Mouse (Mus musculus) testis, postnatal 14 days (tissue): ENCODE results near the gene Zfp335.
"Not testable (repeated sequence)": the region's sequence is repeated elsewhere in the genome, so short reads cannot be mapped to it uniquely, and the experiment has no call there.

Experiments used
- DNase-seq: peaks from one replicate; pipeline ENCODE4 v3.0.0; 2021; ENCODE audit warnings: low spot score

Gene Zfp335

DNA sequence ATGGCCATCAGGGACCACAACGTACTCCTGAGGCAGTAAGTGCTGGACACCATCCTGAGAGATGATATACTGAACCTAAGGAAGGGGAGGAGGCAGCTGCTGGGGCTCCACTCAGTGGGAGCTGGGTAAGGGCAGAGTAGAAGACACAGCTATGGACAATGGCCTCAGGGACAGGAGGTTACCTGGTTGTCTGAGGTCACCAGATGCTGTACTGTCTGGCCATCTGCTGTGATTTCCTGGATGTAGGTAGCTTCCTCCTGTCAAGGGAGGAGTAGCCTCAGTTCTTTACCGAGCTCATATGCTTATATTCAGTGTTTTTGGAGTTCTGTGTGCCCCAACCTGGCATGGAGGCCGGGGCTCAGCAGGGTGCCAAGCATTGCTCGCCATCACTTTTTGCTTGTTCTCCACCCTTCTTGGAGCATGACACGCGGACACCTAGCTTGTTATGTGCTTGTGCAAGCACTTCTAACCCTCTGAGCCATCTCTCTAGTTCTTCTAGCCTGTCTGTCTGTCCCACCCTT is 18.8 kb downstream of the Zfp335 start:
- DNase-seq, result no peak

DNA sequence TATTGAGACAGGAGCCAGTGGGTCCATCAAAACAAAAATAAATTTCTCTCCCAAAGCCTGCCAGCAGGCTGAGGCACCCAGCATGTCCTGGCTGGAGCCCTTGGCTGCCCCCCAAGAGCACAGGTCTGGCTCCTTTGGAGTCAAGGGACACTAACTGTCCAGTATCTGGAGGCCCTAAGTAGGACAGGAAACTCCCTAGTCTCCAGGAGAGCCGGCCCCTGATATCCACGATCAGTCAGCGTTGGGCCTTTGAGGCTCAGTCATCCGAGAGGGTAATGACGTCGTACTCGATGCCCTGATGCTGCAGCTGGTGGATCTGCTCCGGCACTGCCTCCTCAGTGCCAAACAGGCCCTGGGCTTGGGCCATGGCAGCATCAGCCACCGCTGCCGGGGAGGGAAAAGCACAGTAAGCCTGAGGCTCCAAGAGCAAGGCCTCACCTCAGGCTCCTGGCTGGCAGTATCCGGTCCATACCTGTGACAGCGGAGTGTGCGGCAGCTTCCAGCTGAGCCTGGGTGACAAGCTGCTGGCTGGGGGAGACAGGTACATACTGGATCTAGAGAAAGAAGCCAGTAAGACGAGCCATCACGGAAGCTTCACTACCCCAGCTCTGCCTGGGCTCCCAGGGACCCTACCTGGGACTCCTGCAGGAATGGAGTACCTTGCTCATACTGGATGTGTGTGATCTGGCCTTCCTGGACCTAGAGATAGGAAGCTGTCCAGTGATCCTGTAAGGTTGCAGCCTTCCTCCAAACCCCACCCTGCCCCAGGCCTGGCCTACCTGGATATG is 19.5 kb downstream of the Zfp335 start:
- no peak for DNase-seq

DNA sequence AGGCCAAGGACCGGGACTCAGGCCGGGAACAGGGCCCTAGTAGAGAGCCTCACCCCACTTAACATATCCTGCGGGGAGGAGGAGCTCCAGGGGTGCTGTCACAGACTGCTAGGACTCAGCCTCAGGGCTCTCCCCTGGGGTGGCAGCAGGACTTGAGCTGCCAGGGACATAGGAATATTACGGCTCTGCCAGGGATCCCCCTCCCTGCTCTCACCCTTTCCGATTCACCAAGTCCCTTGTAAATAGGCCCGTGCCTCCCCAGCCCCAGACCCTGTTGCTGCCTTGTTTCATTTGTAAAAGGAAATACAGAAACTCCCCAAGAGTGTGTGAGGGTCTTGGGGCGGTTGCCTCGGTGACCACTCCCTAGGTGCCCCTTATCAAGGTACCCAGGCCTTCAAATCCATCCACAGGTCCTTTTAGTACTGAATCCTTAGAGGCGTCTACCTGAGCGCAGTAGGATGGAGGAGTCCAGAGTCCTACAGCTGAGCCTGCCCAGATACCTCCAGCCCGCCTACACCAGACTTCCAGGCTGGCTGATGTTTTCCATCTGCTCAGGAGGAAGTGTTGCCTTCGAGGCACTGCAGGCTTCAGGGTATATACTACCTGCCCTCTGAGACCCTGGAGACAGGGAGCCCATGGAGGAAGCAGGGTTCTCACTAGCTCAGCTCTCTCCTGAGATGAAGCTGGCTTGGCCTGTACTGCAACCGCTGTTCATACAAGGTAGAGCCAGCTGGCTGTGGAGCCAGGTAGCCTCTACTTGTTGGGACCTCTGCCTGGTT is 20.3 kb downstream of the Zfp335 start:
- no peak for DNase-seq

DNA sequence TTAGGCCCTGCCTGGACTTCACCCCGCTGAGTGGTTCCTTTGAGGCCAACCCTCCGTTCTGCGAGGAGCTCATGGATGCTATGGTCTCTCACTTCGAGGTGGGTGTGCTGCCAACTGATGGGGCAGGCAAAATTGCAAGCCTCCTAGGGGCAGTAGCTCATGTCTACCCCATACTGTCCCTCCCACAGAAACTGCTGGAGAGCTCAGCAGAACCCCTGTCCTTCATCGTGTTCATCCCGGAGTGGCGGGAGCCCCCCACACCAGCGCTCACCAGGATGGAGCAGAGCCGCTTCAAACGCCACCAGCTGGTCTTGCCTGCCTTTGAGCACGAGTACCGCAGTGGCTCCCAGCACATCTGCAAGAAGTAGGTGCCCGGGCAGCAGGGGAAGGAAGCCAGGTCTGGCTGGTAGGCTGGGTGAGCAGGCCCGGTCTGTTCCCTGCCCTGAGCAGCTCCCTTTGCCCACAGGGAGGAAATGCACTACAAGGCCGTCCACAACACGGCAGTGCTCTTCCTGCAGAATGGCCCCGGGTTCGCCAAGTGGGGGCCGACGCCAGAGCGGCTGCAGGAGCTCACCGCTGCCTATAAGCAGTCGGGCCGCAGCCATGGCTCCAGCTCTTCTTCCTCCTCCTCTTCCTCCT is 21.0 kb downstream of the Zfp335 start:
- no peak for DNase-seq

DNA sequence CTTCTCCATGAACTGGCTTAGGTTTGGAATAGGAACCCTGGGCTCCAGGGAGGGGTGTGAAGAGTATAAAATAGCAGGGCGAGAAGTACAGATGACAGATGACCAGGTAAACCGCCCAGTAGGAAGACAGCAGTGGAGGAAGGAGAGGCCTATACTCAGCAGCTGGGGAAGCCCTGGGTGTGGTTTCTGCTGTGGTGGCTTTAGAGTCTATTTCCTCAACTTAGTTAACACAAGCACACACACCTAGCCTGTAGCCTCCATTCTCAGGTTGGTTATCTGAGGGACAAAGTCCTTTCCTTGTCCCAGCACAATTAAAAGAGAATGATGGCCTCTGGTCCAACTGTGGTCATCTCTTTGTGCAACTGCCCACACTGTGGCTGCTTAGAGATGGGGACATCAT is 21.6 kb downstream of the Zfp335 start:
- no peak for DNase-seq

DNA sequence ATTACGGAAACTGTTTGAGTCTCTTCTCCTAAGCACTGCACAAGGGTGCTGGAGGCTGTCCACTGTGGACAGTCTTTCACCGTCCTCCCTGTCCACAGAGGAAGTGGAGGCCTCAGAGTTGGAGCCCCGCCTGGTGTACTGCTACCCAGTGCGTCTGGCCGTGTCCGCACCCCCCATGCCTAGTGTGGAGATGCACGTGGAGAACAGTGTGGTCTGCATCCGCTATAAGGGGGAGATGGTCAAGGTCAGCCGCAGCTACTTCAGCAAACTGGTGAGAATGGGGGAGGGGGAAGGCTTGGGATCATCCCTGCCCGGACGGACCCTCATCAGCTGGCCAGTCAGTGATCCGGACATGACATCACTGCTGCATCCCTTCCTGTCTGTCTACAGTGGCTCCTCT is 22.6 kb downstream of the Zfp335 start:
- DNase-seq, result no peak

DNA sequence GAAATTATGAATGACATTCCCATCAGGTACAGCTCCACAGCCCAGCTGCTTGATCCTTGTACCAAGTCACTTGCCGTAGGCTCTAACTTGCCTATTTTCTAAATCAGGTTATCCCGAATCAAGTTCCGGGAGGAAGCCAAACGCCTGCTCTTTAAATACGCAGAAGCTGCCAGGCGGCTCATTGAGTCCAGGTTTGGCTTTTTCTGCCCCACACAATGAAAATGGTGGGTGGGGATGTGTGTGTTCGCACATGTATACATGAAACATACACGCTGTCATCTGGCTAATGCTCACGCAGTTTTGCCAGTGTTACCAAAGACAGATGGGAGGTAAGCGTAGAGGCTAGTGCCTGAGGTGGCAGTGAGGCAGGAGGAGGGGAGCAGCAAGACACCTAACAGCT is 24.9 kb downstream of the Zfp335 start:
- DNase-seq, result no peak

DNA sequence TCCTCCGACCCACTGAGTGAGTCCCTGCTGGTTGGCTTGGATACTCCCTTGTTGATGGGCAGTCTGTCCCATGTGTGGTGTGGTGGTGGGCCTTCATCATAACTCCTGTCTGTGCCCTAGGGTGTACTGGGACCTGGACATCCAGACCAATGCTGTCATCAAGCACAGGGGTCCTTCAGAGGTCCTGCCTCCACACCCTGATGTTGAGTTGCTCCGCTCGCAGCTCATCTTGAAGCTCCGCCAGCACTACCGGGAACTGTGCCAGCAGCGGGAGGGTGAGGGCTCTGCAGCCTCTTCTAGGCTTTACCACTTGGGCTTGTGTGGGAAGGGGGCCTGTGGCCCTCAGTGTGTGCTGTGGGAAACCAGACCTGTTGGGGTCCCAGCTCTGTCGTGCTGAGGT is 25.8 kb downstream of the Zfp335 start:
- DNase-seq, result no peak

DNA sequence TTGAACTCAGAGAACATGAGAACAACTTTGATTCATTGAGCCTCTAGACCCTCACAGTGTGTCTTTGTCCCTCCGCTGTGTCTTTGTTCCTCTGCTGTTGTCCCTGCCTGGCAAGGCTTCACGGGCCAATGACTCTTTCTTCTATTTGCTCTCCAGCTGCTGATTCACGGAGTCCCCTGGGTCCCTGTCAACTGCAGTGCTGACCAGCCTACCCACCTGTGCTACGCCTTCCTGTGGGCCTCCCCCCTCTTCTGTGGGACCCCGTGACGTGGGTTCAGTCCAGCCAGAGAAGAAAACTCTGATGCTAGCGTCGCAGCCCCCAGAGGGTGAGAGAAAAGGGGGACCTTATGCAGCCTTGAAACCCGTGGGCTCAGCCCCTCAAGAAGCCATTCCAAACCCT is 28.9 kb downstream of the Zfp335 start:
- DNase-seq, result no peak

DNA sequence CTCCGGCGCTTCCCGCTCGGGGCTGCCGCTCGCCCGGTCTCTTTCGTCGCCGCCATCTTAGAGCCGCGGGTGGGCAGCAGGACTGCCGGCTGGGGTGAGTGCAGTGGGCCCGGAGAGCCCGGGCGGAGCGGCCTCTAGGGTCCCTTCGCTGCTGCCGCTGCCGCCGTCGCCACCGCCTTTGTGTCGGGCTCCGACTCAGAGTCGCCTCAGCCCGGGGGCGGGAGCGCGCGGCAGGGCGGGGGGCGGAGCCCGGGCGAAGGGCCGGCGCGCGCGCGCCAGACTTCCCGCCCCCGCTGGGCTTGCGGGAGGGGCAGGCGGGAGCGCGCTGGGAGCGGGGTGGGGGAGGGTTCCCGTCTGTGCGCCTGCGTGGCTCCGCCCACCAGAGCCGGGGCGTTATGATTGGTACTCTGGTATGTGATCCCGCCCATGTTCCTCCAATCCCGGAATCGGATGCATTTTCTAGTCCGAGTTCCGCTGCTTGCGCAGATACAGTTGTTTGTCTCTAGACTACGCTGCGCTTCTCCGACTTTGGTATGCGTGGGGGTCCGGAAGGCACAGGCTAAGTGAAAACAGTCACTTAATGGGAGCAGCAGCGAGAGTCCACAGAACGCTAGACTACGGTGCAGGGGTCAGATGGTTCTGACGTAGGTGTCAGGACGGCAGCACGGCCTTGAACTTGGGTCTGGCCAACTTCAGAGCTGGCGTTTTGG is 31.8 kb downstream of the Zfp335 start:
- peak; percentile 93 for DNase-seq

DNA sequence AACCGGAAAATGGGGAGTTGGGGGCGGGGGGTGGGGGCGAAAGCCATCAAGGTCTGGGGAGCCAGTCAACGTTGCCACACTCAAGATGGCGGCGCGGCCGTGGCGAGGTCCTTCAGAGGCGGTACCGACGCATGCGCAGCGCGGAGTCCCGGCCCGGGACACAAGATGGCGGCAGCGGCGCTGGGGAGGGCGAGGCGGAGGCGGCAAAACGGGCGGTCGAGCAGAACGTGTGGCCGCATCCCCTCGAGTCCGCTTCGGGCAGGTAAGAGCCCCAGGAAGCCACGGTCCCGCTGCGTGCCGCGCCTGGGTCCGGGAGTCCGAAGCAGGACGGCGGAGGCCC is 32.4 kb downstream of the Zfp335 start, which contains the start of gene Pcif1:
Gene Pcif1, plus strand, starts transcription at position 77 of the 340 bp plus-strand sequence.
- DNase-seq, result peak; percentile 92

DNA sequence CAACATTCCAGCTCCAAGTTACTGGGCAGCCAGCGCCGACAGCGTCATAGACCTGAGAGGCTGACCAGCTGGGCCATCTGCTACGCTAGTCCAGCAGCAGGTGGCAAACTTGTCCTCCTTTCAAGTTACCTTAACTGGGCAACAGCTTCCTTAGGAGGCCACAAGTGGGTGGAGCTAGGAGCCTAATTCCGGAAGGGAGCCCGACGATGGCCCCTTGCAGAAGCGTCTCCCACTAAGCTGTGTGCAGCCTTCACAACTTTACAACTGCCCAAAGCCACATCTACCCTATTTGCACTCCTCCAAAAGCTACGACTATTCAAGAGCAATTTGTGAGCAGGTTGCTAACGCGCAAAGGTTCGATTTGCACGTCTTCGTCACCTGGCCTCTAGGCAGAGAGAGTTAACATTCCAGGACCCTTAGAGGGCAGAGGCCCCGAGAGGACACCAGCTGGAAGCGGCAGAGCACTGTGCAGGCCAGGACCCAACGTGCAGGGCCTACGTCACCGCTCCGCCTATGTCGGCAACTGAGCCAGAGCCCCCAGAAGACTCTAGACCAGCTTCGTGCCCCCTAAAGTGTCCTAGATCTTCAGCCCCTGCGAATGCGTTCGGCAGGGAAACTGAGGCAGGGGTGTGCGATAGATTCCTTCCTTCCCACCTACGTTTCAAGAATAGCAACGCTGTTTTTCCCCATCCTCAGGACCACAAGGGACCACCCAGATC is 32.9 kb downstream of the Zfp335 start:
- peak; percentile 69 for DNase-seq

DNA sequence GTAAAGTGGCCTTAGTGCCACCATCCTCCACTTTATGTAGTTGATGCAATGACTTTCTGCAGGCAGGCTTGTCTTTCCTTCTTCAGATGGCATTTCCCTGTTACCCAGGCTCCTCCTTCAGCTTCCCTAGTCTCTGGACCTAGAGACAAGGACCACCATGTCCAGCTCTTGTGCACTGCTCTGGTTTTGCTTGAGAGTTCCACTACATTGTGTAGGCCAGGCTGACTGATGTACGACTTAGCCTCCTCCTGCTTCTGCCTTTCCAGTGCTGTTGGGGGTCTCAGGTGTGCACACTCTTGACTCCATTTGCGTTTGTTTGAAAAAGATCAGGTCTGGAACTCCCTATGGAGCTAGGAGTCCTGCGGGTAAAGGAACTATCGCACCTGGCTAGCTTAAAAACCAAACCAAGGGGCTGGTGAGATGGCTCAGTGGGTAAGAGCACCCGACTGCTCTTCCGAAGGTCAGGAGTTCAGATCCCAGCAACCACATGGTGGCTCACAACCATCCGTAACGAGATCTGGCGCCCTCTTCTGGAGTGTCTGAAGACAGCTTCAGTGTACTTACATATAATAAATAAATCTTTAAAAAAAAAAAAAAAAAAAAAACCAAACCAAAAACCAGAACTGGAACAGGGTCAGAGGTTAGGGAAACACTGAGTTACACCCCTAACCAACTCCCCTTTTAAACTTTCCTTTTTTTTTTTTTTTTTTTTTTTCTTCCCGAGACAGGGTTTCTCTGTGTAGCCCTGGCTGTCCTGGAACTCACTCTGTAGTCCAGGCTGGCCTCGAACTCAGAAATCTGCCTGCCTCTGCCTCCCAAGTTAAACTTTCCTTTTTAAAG is 34.0 kb downstream of the Zfp335 start:
- not testable (repeated sequence) for DNase-seq

DNA sequence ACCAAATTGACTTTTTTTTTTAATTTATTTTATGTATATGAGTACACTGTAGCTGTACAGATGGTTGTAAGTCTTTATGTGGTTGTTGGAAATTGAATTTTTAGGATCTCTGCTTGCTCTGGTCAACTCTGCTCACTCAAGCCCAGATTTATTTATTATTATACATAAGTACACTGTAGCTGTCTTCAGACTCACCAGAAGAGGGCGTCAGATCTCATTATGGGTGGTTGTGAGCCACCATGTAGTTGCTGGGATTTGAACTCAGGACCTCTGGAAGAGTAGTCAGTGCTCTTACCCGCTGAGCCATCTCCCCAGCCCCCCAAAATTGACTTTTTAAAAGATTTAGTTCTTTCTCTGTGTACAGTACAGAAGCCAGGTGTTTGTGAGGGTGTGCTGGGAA is 35.9 kb downstream of the Zfp335 start:
- DNase-seq, result not testable (repeated sequence)

DNA sequence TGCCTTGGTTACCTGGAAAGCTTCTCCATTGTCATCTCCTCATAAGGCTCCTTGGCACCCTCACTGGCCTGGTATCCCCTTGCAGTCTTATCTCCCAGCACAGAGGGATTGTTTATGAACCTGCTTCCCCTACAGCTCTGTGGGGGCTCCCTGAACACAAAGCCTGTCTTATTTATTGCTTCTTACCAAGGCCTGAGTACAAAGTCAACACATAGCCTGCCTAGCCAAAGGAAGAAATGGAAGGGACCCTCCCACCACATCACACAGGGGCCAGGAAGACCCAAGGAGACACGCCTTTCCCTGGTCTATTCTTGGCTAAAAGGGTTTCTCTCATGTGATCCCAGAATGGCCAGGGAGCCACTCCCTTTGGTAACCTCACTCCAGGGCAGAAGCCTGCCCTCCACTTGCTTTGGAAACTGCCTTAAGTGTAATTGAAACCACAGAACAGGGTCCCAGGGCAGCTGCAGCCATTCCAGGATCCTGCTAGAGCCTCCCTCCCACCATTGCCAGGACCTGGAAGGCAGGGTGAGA is 37.3 kb downstream of the Zfp335 start:
- DNase-seq, result no peak

DNA sequence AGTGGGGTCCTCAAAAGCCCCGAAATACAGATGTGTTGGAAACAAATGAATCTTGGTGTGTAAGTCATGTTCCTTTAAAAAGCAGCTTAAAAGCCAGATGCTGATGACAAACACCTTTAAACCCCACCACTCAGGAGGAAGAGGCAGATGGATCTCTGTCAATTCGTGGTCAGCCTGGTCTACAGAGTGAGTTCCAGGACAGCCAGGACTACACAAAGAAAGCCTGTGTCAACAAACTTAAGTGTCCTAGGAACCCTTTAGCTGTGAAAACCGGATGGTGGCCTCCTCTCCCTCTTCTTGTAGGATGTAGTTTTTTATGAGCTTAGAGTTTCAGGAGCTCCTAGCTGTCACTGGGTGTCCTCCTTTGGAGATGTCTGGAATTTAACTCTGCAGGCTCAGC is 37.9 kb downstream of the Zfp335 start:
- no peak for DNase-seq

DNA sequence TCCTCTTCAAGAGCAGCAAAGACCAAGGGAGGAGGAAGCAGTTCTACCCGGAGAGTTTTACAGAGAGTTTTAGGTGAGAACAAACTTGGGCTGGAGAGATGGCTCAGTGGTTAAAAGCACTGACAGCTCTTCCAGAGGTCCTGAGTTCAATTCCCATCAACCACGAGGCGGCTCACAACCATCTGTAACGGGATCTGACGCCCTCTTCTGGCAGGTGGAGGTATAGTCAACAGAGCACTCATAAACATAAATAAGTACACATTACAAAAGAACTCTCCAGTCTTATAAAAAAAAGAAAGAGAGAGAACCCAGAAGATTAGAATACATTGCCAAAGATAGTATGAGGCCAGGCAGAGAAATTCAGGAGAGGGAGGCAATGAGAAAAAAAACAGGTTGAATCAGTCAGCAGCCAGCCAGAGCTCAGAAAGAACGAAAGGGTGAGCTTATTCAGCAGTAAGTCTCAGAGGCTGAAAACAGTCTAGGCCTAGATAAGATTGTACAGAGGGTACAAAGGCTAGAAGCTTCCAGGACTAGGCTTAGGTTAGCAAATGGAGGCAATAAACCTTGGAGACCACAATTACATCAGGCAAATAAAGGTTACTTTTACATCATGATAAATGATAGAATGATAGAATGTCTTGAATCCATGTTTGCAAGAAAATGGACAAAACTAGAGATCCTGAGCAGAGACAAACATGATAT is 39.8 kb downstream of the Zfp335 start:
- DNase-seq, result no peak

DNA sequence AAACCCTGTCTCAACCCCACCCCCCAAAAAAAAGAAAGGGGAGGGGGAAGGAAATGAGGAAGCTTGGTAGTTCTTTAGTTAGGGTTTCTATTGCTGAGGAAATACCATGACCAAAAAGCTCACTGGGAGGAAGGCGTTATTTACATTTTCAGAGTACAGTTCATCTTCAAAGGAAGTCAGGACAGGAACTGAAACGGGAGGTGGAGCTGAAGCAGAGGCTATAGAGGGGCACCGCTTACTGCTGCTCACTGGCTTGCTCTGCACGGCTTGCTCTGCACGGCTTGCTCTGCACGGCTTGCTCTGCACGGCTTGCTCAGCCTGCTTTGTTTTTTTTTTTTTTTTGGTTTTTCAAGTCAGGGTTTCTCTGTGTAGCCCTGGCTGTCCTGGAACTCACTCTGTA is 43.1 kb downstream of the Zfp335 start:
- no peak for DNase-seq

DNA sequence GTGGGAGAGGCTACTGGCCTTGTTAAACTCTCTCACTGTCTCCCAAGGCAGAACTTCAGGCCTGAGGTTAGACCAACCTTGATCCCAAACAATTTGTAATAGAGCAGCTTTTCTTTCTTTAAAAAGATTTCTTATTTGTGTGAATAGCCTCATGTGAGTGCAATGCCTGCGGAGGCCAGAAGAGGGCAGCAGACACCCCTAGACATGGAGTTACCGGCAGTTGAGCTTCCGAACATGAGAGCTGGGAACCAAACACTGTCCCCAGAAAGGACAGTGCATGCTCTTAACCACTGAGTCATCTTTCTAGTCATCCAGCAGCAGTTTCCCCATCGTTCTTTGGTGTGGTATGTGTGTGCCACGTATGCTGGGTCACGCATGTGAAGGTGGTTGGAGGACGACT is 44.0 kb downstream of the Zfp335 start:
- peak; percentile 69 for DNase-seq
